Mouse (Mus musculus) kidney, postnatal 4 days (tissue): ENCODE data around the gene Mybpc2.
A peak's percentile ranks its signal among the peaks of the same experiment; 100 is the strongest.

Source experiments
- DNase-seq, 2 experiments: peaks; one replicate each; pipeline ENCODE4 v3.0.0; 2021; ENCODE audit warnings: mixed read lengths in 2 of 2

The Mybpc2 gene

GRCm38 (mm10) chr7:44543071-44543470 is 18.6 kb upstream of the Mybpc2 start:
- no peak for DNase-seq

- DNase-seq: no peak
Observed at GRCm38 (mm10) chr7:44542555-44542954, 18.1 kb upstream of the Mybpc2 start.

- DNase-seq: no peak
Observed at GRCm38 (mm10) chr7:44538756-44539624, 14.5 kb upstream of the Mybpc2 start.

- no peak for DNase-seq
Observed at GRCm38 (mm10) chr7:44537496-44537895, 13.0 kb upstream of the Mybpc2 start.

- DNase-seq: no peak
Observed at GRCm38 (mm10) chr7:44537009-44537408, 12.6 kb upstream of the Mybpc2 start.

- DNase-seq: peak in 1 of 2 experiments; percentile 41
Observed at GRCm38 (mm10) chr7:44536590-44536968, 12.1 kb upstream of the Mybpc2 start.

- no peak for DNase-seq
Observed at GRCm38 (mm10) chr7:44535657-44536589, 11.5 kb upstream of the Mybpc2 start.

GRCm38 (mm10) chr7:44534656-44535441 is 10.4 kb upstream of the Mybpc2 start:
- DNase-seq: no peak

GRCm38 (mm10) chr7:44534242-44534641 is 9.8 kb upstream of the Mybpc2 start:
- no peak for DNase-seq

GRCm38 (mm10) chr7:44533746-44534045 is 9.2 kb upstream of the Mybpc2 start:
- no peak for DNase-seq

- DNase-seq: no peak
Observed at GRCm38 (mm10) chr7:44532918-44533745, 8.7 kb upstream of the Mybpc2 start.

GRCm38 (mm10) chr7:44531946-44532732 is 7.7 kb upstream of the Mybpc2 start, which contains the start of gene Spib:
TSS of gene Spib (minus strand) at chr7:44532071.
- no peak for DNase-seq

GRCm38 (mm10) chr7:44531207-44531606 is 6.8 kb upstream of the Mybpc2 start:
- no peak for DNase-seq

GRCm38 (mm10) chr7:44530507-44530906 is 6.1 kb upstream of the Mybpc2 start:
- no peak for DNase-seq

- DNase-seq: no peak
Observed at GRCm38 (mm10) chr7:44529518-44529917, 5.1 kb upstream of the Mybpc2 start.

GRCm38 (mm10) chr7:44527483-44528398 is 3.3 kb upstream of the Mybpc2 start:
- DNase-seq: peak; percentile 85 to 88

GRCm38 (mm10) chr7:44526414-44527154 is 2.1 kb upstream of the Mybpc2 start:
- no peak for DNase-seq

GRCm38 (mm10) chr7:44525126-44525832 is 823 bp upstream of the Mybpc2 start:
- peak; percentile 80 to 88 for DNase-seq

- no peak for DNase-seq
Observed at GRCm38 (mm10) chr7:44523056-44523455, 1.4 kb downstream of the Mybpc2 start.
